In the genomic region with DNA sequence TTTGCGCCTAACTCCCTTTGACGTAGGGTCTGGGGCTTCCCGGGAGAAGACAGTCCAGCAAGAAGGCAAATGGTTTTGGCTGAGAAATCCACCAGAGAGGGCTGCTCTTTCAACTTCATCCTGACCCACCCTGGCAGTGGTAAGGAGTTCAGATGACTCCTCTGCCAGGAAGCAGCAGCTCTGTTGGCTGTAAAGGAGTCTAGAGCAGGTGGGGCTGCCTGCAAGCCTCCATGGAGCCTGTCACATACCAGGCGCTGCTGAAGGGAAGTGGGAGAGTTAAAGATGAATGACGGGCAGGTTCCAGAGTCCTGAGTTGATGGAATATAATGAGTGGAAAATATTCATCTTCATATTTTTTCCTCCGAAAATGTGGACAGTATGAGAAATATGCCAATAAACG, we compare ENCODE assay signal across 32 mouse cellular contexts. TPM values are rescaled to one million over a fixed set of nuclear protein-coding genes. Genes with fewer than 3 reads are reported as not detected.
"Had no signal": no experiment of that assay in that cellular context is flagged by ENCODE, and none has a peak within 500 bp of the region (broad histone marks: within the 10 kb centered on the region; RNA-seq: fewer than 3 reads in every experiment).

No protein-coding gene starts in this region.

- H3K9me3 ChIP-seq: heart, embryonic 10.5 days; heart, embryonic 12.5 days; hindbrain, embryonic 10.5 days; hindbrain, embryonic 12.5 days; intestine, embryonic 15.5 days; limb, embryonic 10.5 days; limb, embryonic 12.5 days; liver, embryonic 13.5 days had no signal

- ATAC-seq: hindbrain, embryonic 16.5 days; inflammation-experienced regulatory T-cells, adult 6 months; intestine, embryonic 15.5 days; intestine, postnatal 0 days had no signal

- H3K4me2 ChIP-seq: heart, embryonic 12.5 days; hindbrain, embryonic 12.5 days; hindbrain, embryonic 14.5 days; intestine, embryonic 15.5 days; limb, embryonic 12.5 days; liver, embryonic 11.5 days; liver, embryonic 13.5 days had no signal

- H3K27ac ChIP-seq: gastrocnemius, adult 2 months; heart, embryonic 10.5 days; hindbrain, embryonic 10.5 days; hindbrain, embryonic 12.5 days; hindbrain, embryonic 14.5 days; intestine, embryonic 15.5 days; layer of hippocampus, adult 2 months; left cerebral cortex, adult 2 months; limb, embryonic 10.5 days; limb, embryonic 12.5 days; liver, embryonic 13.5 days had no signal

- H3K36me3 ChIP-seq: heart, embryonic 10.5 days; heart, embryonic 12.5 days; hindbrain, embryonic 10.5 days; hindbrain, embryonic 12.5 days; intestine, embryonic 15.5 days; limb, embryonic 10.5 days; limb, embryonic 12.5 days; liver, embryonic 13.5 days had no signal

- H3K9ac ChIP-seq: heart, embryonic 12.5 days; hindbrain, embryonic 12.5 days; hindbrain, embryonic 14.5 days; intestine, embryonic 15.5 days; limb, embryonic 12.5 days; liver, embryonic 13.5 days had no signal

- H3K4me1 ChIP-seq: hindbrain, embryonic 10.5 days; hindbrain, embryonic 12.5 days; liver, embryonic 13.5 days had no signal

- H3K4me3 ChIP-seq: gastrocnemius, adult 2 months; heart, embryonic 10.5 days; heart, embryonic 12.5 days; hindbrain, embryonic 10.5 days; hindbrain, embryonic 12.5 days; intestine, embryonic 15.5 days; layer of hippocampus, adult 2 months; left cerebral cortex, adult 2 months; limb, embryonic 10.5 days; limb, embryonic 12.5 days; liver, embryonic 13.5 days had no signal

- H3K27me3 ChIP-seq: heart, embryonic 12.5 days; hindbrain, embryonic 12.5 days; intestine, embryonic 15.5 days; limb, embryonic 12.5 days; liver, embryonic 13.5 days had no signal

- DNase-seq: gastrocnemius, adult 2 months; gastrocnemius, postnatal 10 days; gastrocnemius, postnatal 25 days; heart, adult 18-20 months; heart, postnatal 10 days; heart, postnatal 4 days; kidney, adult 18-20 months; kidney, adult 8-10 months; kidney, postnatal 10 days; kidney, postnatal 25 days; kidney, postnatal 4 days; liver; liver, embryonic 13.5 days had no signal

RNA-seq across cellular contexts. Expression of a gene that starts 34.8 kb away (rescaled TPM):
- polyA plus RNA-seq: heart, embryonic 12.5 days; heart, embryonic 14.5 days; heart, embryonic 16.5 days; hindbrain, embryonic 10.5 days; hindbrain, embryonic 12.5 days; hindbrain, embryonic 14.5 days; hindbrain, embryonic 16.5 days; inflammation-experienced regulatory T-cells, adult 6 months; intestine, embryonic 15.5 days; intestine, postnatal 0 days; kidney, embryonic 14.5 days; kidney, embryonic 16.5 days; limb, embryonic 10.5 days; limb, embryonic 12.5 days; limb, embryonic 14.5 days; liver, embryonic 11.5 days; liver, embryonic 13.5 days had no signal
